Mouse (Mus musculus) adipose tissue, adult 10 weeks (tissue): ENCODE results near the gene Nkx3-2. TPM values are rescaled to one million over a fixed set of nuclear protein-coding genes. Genes with fewer than 3 reads are reported as not detected.

ENCODE experiments used
- polyA plus RNA-seq: library from polyadenylated mRNA; stranded (reverse); fragments of 350-450 nt; fragmentation: Illumina TruSeq; extraction: RNeasy Lipid Tissue Mini Kit (QIAGEN cat#74804); gene quantifications from one replicate; pipeline ENCODE4 v1.2.3, GENCODE M21; 2014; ENCODE audit warnings: low read depth, low replicate concordance

Gene Nkx3-2
- polyA plus RNA-seq, result not detected

DNA sequence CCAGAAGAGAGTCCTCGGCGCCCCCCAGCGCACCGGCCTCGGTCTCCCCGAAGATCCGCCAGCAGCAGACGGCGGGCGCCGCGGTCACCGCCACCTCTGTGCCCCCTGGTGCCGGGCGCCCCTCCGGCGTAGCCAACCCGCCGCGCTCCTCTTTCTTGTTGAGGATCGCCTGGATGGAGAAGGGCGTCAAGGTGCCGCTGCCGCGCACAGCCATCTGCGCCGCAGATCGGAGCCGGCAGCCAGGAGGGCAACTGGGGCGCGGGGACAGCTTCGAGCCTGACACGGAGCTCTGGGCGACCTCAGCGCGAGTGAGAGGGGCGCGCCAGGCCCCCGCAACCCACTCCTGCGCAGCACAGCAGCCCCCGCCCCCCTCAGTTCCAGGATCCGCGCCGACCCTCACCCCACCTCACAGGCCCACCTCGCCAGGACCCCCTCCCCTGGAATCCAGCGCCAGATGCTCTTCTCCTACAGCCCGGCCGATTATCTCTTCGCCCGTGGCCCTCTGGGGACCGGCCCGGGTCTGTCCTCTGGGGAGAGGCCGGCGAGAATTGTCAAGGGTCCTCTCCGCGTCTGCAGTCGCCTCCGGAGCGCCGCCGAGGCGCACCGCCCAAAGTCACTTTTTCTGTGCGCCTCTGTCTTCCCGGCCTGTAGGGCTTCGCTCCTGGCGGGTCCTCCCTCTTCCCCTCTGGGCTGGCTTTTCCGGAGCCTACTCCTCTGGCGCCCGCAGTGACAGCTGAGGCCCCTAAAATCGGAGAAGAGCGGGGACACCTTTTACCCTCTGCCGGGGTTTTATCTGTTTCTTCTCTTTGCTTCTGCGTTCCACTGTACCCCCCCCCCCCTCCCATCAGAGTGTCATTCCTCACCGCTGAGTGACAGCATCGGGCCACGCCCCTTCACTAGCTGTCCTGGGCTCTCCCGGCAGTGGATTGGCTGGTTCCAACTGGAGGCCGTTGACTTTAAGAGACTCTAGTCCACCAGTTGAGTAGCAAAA is at the start of gene Nkx3-2:
Gene Nkx3-2, minus strand, starts transcription at position 771 of the 991 bp plus-strand sequence.

Other genes starting within 250 kb of the Nkx3-2 start
- 46.7 TPM for gene Rab28, start 56.3 kb downstream of the Nkx3-2 start, polyA plus RNA-seq
- gene Bod1l, start 79.8 kb upstream of the Nkx3-2 start, polyA plus RNA-seq, result 9.7 TPM